Mouse (Mus musculus): ENCODE measurements around the gene Cadm4. TPM values are rescaled to one million over a fixed set of nuclear protein-coding genes. Genes with fewer than 3 reads are reported as not detected.
"Not testable (repeated sequence)": the region's sequence is repeated elsewhere in the genome, so short reads cannot be mapped to it uniquely, and the experiment has no call there.

Gene Cadm4
- total RNA-seq, 4 experiments from 2014 or later: 16.6 to 22.0 (median 18.7) TPM

- DNase-seq (ENCODE audit: low spot score): no peak
Observed at GRCm38 (mm10) chr7:24501492-24501891, 19.7 kb downstream of the Cadm4 start.

GRCm38 (mm10) chr7:24504004-24504403 is 22.2 kb downstream of the Cadm4 start:
- no peak for DNase-seq (ENCODE audit: low spot score)

GRCm38 (mm10) chr7:24504868-24505267 is 23.0 kb downstream of the Cadm4 start:
- DNase-seq (ENCODE audit: low spot score): no peak

GRCm38 (mm10) chr7:24505447-24506064 is 23.7 kb downstream of the Cadm4 start:
- no peak for DNase-seq (ENCODE audit: low spot score)

- peak; percentile 31 for DNase-seq (ENCODE audit: low spot score)
Observed at GRCm38 (mm10) chr7:24506065-24506459, 24.2 kb downstream of the Cadm4 start.

- DNase-seq (ENCODE audit: low spot score): peak; percentile 32
Observed at GRCm38 (mm10) chr7:24506476-24506837, 24.6 kb downstream of the Cadm4 start.

- DNase-seq (ENCODE audit: low spot score): peak; percentile 70
Observed at GRCm38 (mm10) chr7:24506838-24507725, 25.3 kb downstream of the Cadm4 start, which contains the start of gene Zfp428. Zfp428 (plus strand) TSS chr7:24507006.

- no peak for DNase-seq (ENCODE audit: low spot score)
Observed at GRCm38 (mm10) chr7:24507726-24508114, 25.9 kb downstream of the Cadm4 start.

- no peak for DNase-seq (ENCODE audit: low spot score)
Observed at GRCm38 (mm10) chr7:24512355-24512754, 30.5 kb downstream of the Cadm4 start, which contains the start of gene AC161166.1. AC161166.1 (minus strand) TSS chr7:24512455.

GRCm38 (mm10) chr7:24516319-24516718 is 34.5 kb downstream of the Cadm4 start:
- DNase-seq (ENCODE audit: low spot score): not testable (repeated sequence)

- DNase-seq (ENCODE audit: low spot score): no peak
Observed at GRCm38 (mm10) chr7:24517077-24517476, 35.3 kb downstream of the Cadm4 start.

- no peak for DNase-seq (ENCODE audit: low spot score)
Observed at GRCm38 (mm10) chr7:24517654-24518053, 35.8 kb downstream of the Cadm4 start.

- no peak for DNase-seq (ENCODE audit: low spot score)
Observed at GRCm38 (mm10) chr7:24519130-24519529, 37.3 kb downstream of the Cadm4 start.

GRCm38 (mm10) chr7:24520054-24520453 is 38.2 kb downstream of the Cadm4 start:
- not testable (repeated sequence) for DNase-seq (ENCODE audit: low spot score)

GRCm38 (mm10) chr7:24522805-24523204 is 41.0 kb downstream of the Cadm4 start:
- no peak for DNase-seq (ENCODE audit: low spot score)

- no peak for DNase-seq (ENCODE audit: low spot score)
Observed at GRCm38 (mm10) chr7:24523723-24524122, 41.9 kb downstream of the Cadm4 start.

- DNase-seq (ENCODE audit: low spot score): no peak
Observed at GRCm38 (mm10) chr7:24524978-24525377, 43.2 kb downstream of the Cadm4 start.

GRCm38 (mm10) chr7:24525686-24526420 is 44.0 kb downstream of the Cadm4 start:
- no peak for DNase-seq (ENCODE audit: low spot score)

GRCm38 (mm10) chr7:24528861-24529260 is 47.0 kb downstream of the Cadm4 start:
- no peak for DNase-seq (ENCODE audit: low spot score)

- no peak for DNase-seq (ENCODE audit: low spot score)
Observed at GRCm38 (mm10) chr7:24529580-24529979, 47.8 kb downstream of the Cadm4 start.

GRCm38 (mm10) chr7:24530062-24530931 is 48.5 kb downstream of the Cadm4 start, which contains the start of gene Irgq:
Irgq (plus strand) TSS chr7:24530689.
- peak; percentile 99 for DNase-seq (ENCODE audit: low spot score)

All from heart, adult 8-10 months (tissue).